Mouse (Mus musculus) MEL (cell line): ENCODE data around the gene Kit. TPM values are rescaled to one million over a fixed set of nuclear protein-coding genes. Genes with fewer than 3 reads are reported as not detected.

Experiments
- DNase-seq: peaks from one replicate; pipeline ENCODE4 v3.0.0; 2011; ENCODE audit warnings: low read depth, low spot score
- H3K27ac ChIP-seq: 2 replicates; pipeline ENCODE4 v1.5.1; 2012; ENCODE audit warnings: low read depth, mild to moderate bottlenecking, control low read depth, low read length, moderate library complexity; ENCODE audit not compliant: control insufficient read depth
- H3K27me3 ChIP-seq, 2 experiments: fragments of 150-350 bp in 1 of 2; sonication (generic) in 1 of 2; 2 replicates each; pipeline ENCODE4 v1.6.1; 2012; ENCODE audit warnings: low read length in 2 of 2, mild to moderate bottlenecking in 2 of 2, improper control_type of control experiment in 1 of 2, moderate library complexity in 1 of 2; ENCODE audit not compliant: insufficient read depth in 2 of 2, control insufficient read depth in 1 of 2
- H3K36me3 ChIP-seq, 2 experiments: 2 replicates each; pipeline ENCODE4 v1.6.1; 2012 to 2014; ENCODE audit warnings: low read length in 2 of 2, improper control_type of control experiment in 1 of 2, inconsistent platforms in 1 of 2, mild to moderate bottlenecking in 1 of 2; ENCODE audit not compliant: insufficient read depth in 2 of 2, control insufficient read depth in 1 of 2
- H3K4me1 ChIP-seq, 2 experiments: fragments of 150-350 bp in 1 of 2; sonication (generic) in 1 of 2; 2 replicates each; pipeline ENCODE4 v1.6.1; 2012; ENCODE audit warnings: low read length in 2 of 2, improper control_type of control experiment in 1 of 2, mild to moderate bottlenecking in 1 of 2; ENCODE audit not compliant: insufficient read depth in 2 of 2, control insufficient read depth in 1 of 2
- H3K4me3 ChIP-seq, 2 experiments: fragments of 150-350 bp in 1 of 2; sonication (generic) in 1 of 2; 2 replicates each; pipeline ENCODE4 v1.5.1; 2012; ENCODE audit warnings: low read depth in 2 of 2, low read length in 2 of 2, mild to moderate bottlenecking in 2 of 2, moderate library complexity in 2 of 2, control low read depth in 1 of 2, improper control_type of control experiment in 1 of 2; ENCODE audit not compliant: control insufficient read depth in 1 of 2, insufficient read depth in 1 of 2
- H3K79me2 ChIP-seq: 2 replicates; pipeline ENCODE4 v1.6.1; 2012; ENCODE audit warnings: mild to moderate bottlenecking, low read length, moderate library complexity; ENCODE audit not compliant: control insufficient read depth, poor library complexity, insufficient read depth
- H3K9ac ChIP-seq: 2 replicates; pipeline ENCODE4 v1.6.1; 2012; ENCODE audit warnings: low read depth, mild to moderate bottlenecking, control low read depth, low read length, moderate library complexity; ENCODE audit not compliant: control insufficient read depth, poor library complexity, severe bottlenecking
- H3K9me3 ChIP-seq: fragments of 150-350 bp; sonication (generic); replicated peaks from 2 replicates; pipeline ENCODE4 v1.6.1; 2012; ENCODE audit warnings: mild to moderate bottlenecking, low read length, improper control_type of control experiment, moderate library complexity; ENCODE audit not compliant: insufficient read depth
- BHLHE40 ChIP-seq: IDR thresholded peaks from 2 replicates; pipeline ENCODE4 v1.6.1; 2012; ENCODE audit warnings: low read depth, mild to moderate bottlenecking, inconsistent platforms, low read length, improper control_type of control experiment, borderline replicate concordance
- CHD1 ChIP-seq: IDR thresholded peaks from 2 replicates; pipeline ENCODE4 v1.6.1; 2012; ENCODE audit warnings: low read depth, mild to moderate bottlenecking, inconsistent platforms, low read length, improper control_type of control experiment
- CHD2 ChIP-seq: IDR thresholded peaks from 2 replicates; pipeline ENCODE4 v1.6.1; 2011; ENCODE audit warnings: low read length, improper control_type of control experiment
- EP300 ChIP-seq, 2 experiments: IDR thresholded peaks; 2 replicates each; pipeline ENCODE4 v1.6.1; 2011; ENCODE audit warnings: improper control_type of control experiment in 2 of 2, low read length in 2 of 2, low read depth in 1 of 2, mild to moderate bottlenecking in 1 of 2
- GATA1 ChIP-seq: IDR thresholded peaks from 2 replicates; pipeline ENCODE4 v1.6.1; 2011; ENCODE audit warnings: low read depth, low read length, improper control_type of control experiment
- HCFC1 ChIP-seq: IDR thresholded peaks from 2 replicates; pipeline ENCODE4 v1.6.1; 2012; ENCODE audit warnings: low read depth, mild to moderate bottlenecking, inconsistent platforms, low read length, improper control_type of control experiment, moderate library complexity
- MAFK ChIP-seq: IDR thresholded peaks from 2 replicates; pipeline ENCODE4 v1.6.1; 2011; ENCODE audit warnings: low read depth, mild to moderate bottlenecking, low read length, improper control_type of control experiment, borderline replicate concordance
- MAX ChIP-seq: IDR thresholded peaks from 2 replicates; pipeline ENCODE4 v1.6.1; 2011; ENCODE audit warnings: low read length, improper control_type of control experiment
- MAZ ChIP-seq: IDR thresholded peaks from 2 replicates; pipeline ENCODE4 v1.6.1; 2012; ENCODE audit warnings: low read depth, mild to moderate bottlenecking, inconsistent platforms, low read length, improper control_type of control experiment
- MEF2A ChIP-seq: IDR thresholded peaks from 2 replicates; pipeline ENCODE4 v1.6.1; 2014; ENCODE audit warnings: low read depth, mild to moderate bottlenecking, inconsistent platforms, low read length, improper control_type of control experiment; ENCODE audit not compliant: poor library complexity, insufficient replicate concordance, severe bottlenecking; ENCODE audit errors: extremely low read depth
- MXI1 ChIP-seq: IDR thresholded peaks from 2 replicates; pipeline ENCODE4 v1.6.1; 2011; ENCODE audit warnings: mild to moderate bottlenecking, low read depth, low read length, improper control_type of control experiment
- NELFE ChIP-seq: IDR thresholded peaks from 2 replicates; pipeline ENCODE4 v1.6.1; 2011; ENCODE audit warnings: low read depth, low read length, improper control_type of control experiment
- POLR2A ChIP-seq, 2 experiments: IDR thresholded peaks; 2 replicates each; pipeline ENCODE4 v1.6.1; 2011 to 2012; ENCODE audit warnings: low read length in 2 of 2, mild to moderate bottlenecking in 2 of 2, control low read depth in 1 of 2, improper control_type of control experiment in 1 of 2, low read depth in 1 of 2, moderate library complexity in 1 of 2; ENCODE audit not compliant: control insufficient read depth in 1 of 2, insufficient read depth in 1 of 2, poor library complexity in 1 of 2
- POLR2AphosphoS2 ChIP-seq: IDR thresholded peaks from 2 replicates; pipeline ENCODE4 v1.6.1; 2011; ENCODE audit warnings: low read length, improper control_type of control experiment
- RAD21 ChIP-seq: IDR thresholded peaks from 2 replicates; pipeline ENCODE4 v1.6.1; 2011; ENCODE audit warnings: mild to moderate bottlenecking, low read depth, low read length, improper control_type of control experiment
- RCOR1 ChIP-seq: IDR thresholded peaks from 2 replicates; pipeline ENCODE4 v1.6.1; 2012; ENCODE audit warnings: low read depth, mild to moderate bottlenecking, inconsistent platforms, low read length, improper control_type of control experiment
- SIN3A ChIP-seq: IDR thresholded peaks from 2 replicates; pipeline ENCODE4 v1.6.1; 2012; ENCODE audit warnings: low read length, improper control_type of control experiment, inconsistent platforms
- TBP ChIP-seq: IDR thresholded peaks from 2 replicates; pipeline ENCODE4 v1.8.0; 2011; ENCODE audit warnings: low read depth, low read length, improper control_type of control experiment
- TCF12 ChIP-seq: IDR thresholded peaks from 2 replicates; pipeline ENCODE4 v1.6.1; 2014; ENCODE audit warnings: low read depth, mild to moderate bottlenecking, inconsistent platforms, low read length, improper control_type of control experiment, moderate library complexity
- UBTF ChIP-seq: IDR thresholded peaks from 2 replicates; pipeline ENCODE4 v1.6.1; 2012; ENCODE audit warnings: low read depth, mild to moderate bottlenecking, inconsistent platforms, low read length, improper control_type of control experiment, moderate library complexity, borderline replicate concordance; ENCODE audit not compliant: insufficient read depth
- USF1 ChIP-seq: IDR thresholded peaks from 2 replicates; pipeline ENCODE4 v1.6.1; 2014; ENCODE audit warnings: low read depth, mild to moderate bottlenecking, inconsistent platforms, low read length, improper control_type of control experiment, moderate library complexity
- ZC3H11A ChIP-seq: IDR thresholded peaks from 2 replicates; pipeline ENCODE4 v1.6.1; 2012; ENCODE audit warnings: low read depth, mild to moderate bottlenecking, inconsistent platforms, low read length, improper control_type of control experiment
- ZKSCAN1 ChIP-seq: IDR thresholded peaks from 2 replicates; pipeline ENCODE4 v1.6.1; 2012; ENCODE audit warnings: low read depth, mild to moderate bottlenecking, inconsistent platforms, low read length, improper control_type of control experiment, moderate library complexity
- ZNF384 ChIP-seq: IDR thresholded peaks from 2 replicates; pipeline ENCODE4 v1.6.1; 2012; ENCODE audit warnings: low read depth, mild to moderate bottlenecking, inconsistent platforms, low read length, improper control_type of control experiment
- polyA plus RNA-seq, 2 experiments: library from polyadenylated mRNA; stranded (reverse) in 1 of 2; unstranded in 1 of 2; fragments of >175 nt in 1 of 2; fragments of >200 nt in 1 of 2; gene quantifications; 2 replicates each; pipeline versions ENCODE4 v1.2.1 to v1.2.4; 2012; ENCODE audit warnings: low replicate concordance in 2 of 2, low read depth in 1 of 2; ENCODE audit not compliant: insufficient read length in 2 of 2, insufficient read depth in 1 of 2, missing spikeins in 1 of 2
- total RNA-seq: library from RNA; depleted of rRNA; stranded (reverse); fragments of 300-350 nt; gene quantifications from 2 replicates; pipeline ENCODE4 v1.2.3, GENCODE M21; 2012

Kit gene
- total and polyA plus RNA-seq, 3 experiments = 1.0 to 1.8 TPM; not detected in 1

DNA sequence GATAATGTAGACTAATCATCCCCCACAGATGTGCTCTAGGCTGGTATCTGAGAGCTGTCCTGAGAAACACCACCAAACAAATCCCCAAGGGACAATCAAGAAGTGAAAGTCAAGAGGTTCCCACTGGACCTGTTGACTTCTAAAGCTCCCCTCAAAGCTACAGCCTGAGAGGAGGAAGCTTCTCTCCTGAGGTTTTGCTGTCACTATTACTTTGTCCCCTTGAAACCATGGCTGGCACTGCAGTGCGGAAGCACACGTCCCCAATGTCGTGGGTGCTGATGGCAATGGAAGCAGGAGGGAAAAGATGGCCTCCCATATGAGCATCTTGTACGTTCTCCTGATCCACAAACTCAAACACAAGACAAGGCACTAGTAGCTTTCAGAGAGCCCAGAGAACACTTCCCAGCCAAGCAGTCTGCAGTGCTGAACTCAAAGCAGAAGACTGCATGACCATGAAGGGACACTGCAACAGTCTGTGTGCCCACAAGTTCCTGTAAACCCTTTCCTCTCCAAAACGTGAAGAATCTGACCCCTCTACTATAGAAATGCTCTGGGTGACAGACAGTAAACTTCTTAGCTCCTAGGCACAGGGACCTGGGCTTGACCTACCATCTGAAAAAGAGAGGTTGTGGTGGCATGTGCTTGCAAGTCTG, 96.5 kb downstream of the Kit start:
- Histone ChIP-seq H3K36me3 (no peaks in the 10 kb centered on the region), H3K9ac (no peak overlapping the region), H3K79me2 (no peaks in the 10 kb centered on the region), H3K27me3 (no peaks in the 10 kb centered on the region), H3K4me1 (no peaks in the 10 kb centered on the region), H3K9me3 (no peaks in the 10 kb centered on the region), H3K4me3 (no peak overlapping the region), H3K27ac (no peak overlapping the region)
- no peak for DNase-seq
- TF ChIP-seq POLR2A (IDR thresholded peaks at IDR 0.05; ENCODE audit: control insufficient read depth in 1 of 2, insufficient read depth in 1 of 2, low read depth in 1 of 2, low read length in 2 of 2, poor library complexity in 1 of 2) (no peak), MAZ (no peak), HCFC1 (no peak), ZNF384 (no peak), USF1 (no peak), RAD21 (no peak), ZC3H11A (no peak), NELFE (no peak), GATA1 (no peak), RCOR1 (no peak), SIN3A (no peak), CHD2 (no peak), TCF12 (no peak), EP300 (IDR thresholded peaks at IDR 0.05; ENCODE audit: low read depth in 1 of 2, low read length in 2 of 2) (no peak), MAX (no peak), TBP (no peak)

DNA sequence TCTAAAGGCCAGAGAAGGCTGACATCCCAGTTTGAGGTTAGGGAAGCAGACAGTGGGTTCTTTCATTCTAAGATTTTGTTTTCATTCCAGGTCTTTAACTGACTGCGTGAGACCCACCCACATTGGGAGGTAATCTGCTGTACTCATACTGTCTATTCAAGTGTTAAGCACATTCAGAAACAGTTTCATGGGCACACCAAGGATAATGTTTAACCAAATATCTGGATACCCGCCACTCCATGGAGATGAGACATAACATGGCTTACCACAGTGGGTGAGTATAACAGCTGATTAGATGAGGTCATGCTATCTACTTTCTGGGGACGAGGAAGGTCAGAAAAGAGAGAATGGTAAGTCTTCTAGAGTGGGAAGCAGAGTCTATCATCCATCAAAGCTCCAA, 101.3 kb downstream of the Kit start:
- Histone ChIP-seq H3K4me3 (no peak overlapping the region), H3K9ac (no peak overlapping the region), H3K27ac (no peak overlapping the region), H3K79me2 (no peaks in the 10 kb centered on the region), H3K36me3 (no peaks in the 10 kb centered on the region), H3K27me3 (no peaks in the 10 kb centered on the region), H3K4me1 (no peaks in the 10 kb centered on the region), H3K9me3 (no peaks in the 10 kb centered on the region)
- no peak for TF ChIP-seq SIN3A
- TF ChIP-seq EP300 (IDR thresholded peaks at IDR 0.05; ENCODE audit: low read depth in 1 of 2, low read length in 2 of 2) = no peak
- no peak for TF ChIP-seq MAFK
- TF ChIP-seq MXI1 = no peak
- TF ChIP-seq ZNF384 = no peak
- TF ChIP-seq GATA1 = no peak
- TF ChIP-seq POLR2AphosphoS2 = no peak
- TF ChIP-seq ZKSCAN1 = no peak
- TF ChIP-seq MEF2A = no peak
- no peak for TF ChIP-seq TCF12
- TF ChIP-seq CHD1 = no peak
- TF ChIP-seq BHLHE40 = no peak
- no peak for TF ChIP-seq MAX
- TF ChIP-seq RAD21 = no peak
- TF ChIP-seq UBTF = no peak
- DNase-seq = no peak
